Mouse (Mus musculus) liver, embryonic 12.5 days (tissue): ENCODE measurements at regions not wholly inside any gene's neighbourhood (a gene's known extent, or its start where the extent isn't known, plus 50 kb on each side); places are given as distances from the start of the nearest gene placed in this dataset.
"Not testable (repeated sequence)": the region's sequence is repeated elsewhere in the genome, so short reads cannot be mapped to it uniquely, and the experiment has no call there.

Experiments used
- ATAC-seq: fragments of 200-750 bp; cut with Nextera tagmentation; 2 replicates; pipeline ENCODE4 v1.8.0; 2017; ENCODE audit warnings: moderate number of reproducible peaks, mild to moderate bottlenecking, moderate library complexity
- H3K27ac ChIP-seq: fragments of 300-500 bp; sonication (generic); 2 replicates; pipeline ENCODE4 v1.5.1; 2016; ENCODE audit warnings: mild to moderate bottlenecking
- H3K27me3 ChIP-seq: fragments of 300-500 bp; sonication (generic); replicated peaks from 2 replicates; pipeline ENCODE4 v1.6.1; 2016; ENCODE audit warnings: mild to moderate bottlenecking, moderate library complexity
- H3K36me3 ChIP-seq: fragments of 300-500 bp; sonication (generic); 2 replicates; pipeline ENCODE4 v1.6.1; 2016; ENCODE audit warnings: mild to moderate bottlenecking, moderate library complexity
- H3K4me1 ChIP-seq: fragments of 300-500 bp; sonication (generic); 2 replicates; pipeline ENCODE4 v1.6.1; 2016
- H3K4me2 ChIP-seq: fragments of 300-500 bp; sonication (generic); 2 replicates; pipeline ENCODE4 v1.6.1; 2016; ENCODE audit warnings: mild to moderate bottlenecking, moderate library complexity
- H3K4me3 ChIP-seq: fragments of 300-500 bp; sonication (generic); 2 replicates; pipeline ENCODE4 v1.5.1; 2016; ENCODE audit warnings: mild to moderate bottlenecking, moderate library complexity
- H3K9ac ChIP-seq: fragments of 300-500 bp; sonication (generic); 2 replicates; pipeline ENCODE4 v1.6.1; 2016; ENCODE audit warnings: mild to moderate bottlenecking, moderate library complexity
- H3K9me3 ChIP-seq: fragments of 300-500 bp; sonication (generic); replicated peaks from 2 replicates; pipeline ENCODE4 v1.6.1; 2016; ENCODE audit warnings: mild to moderate bottlenecking, moderate library complexity
- WGBS: fragments of 180-500 bp; shearing (Covaris S2); methylation state at CpG from one replicate; pipeline ENCODE4 v1.1.7; 2016; ENCODE audit not compliant: insufficient replicate concordance; 5-methylcytosine and 5-hydroxymethylcytosine counted together

GRCm38 (mm10) chr2:166516261-166516660 lies 197.4 kb downstream of the Prex1 start:
- Histone ChIP-seq H3K4me2 (no peak overlapping the region), H3K9ac (no peak overlapping the region), H3K9me3 (no peaks in the 10 kb centered on the region), H3K36me3 (no peaks in the 10 kb centered on the region), H3K4me1 (no peaks in the 10 kb centered on the region), H3K27ac (no peak overlapping the region), H3K27me3 (peaks cover 15% of the 10 kb centered on the region; the same call in 1 of the 2 replicates), H3K4me3 (no peak overlapping the region)
- no peak for ATAC-seq
- 32% methylated on average over 1 of the region's 1 CpGs for WGBS

GRCm38 (mm10) chr2:166514664-166515063 lies 199.0 kb downstream of the Prex1 start:
- H3K4me1 ChIP-seq, result no peaks in the 10 kb centered on the region
- H3K4me3 ChIP-seq, result no peak overlapping the region
- H3K27me3 ChIP-seq, result peaks cover 15% of the 10 kb centered on the region; the same call in 1 of the 2 replicates
- no peaks in the 10 kb centered on the region for H3K9me3 ChIP-seq
- ATAC-seq, result no peak
- H3K9ac ChIP-seq, result no peak overlapping the region
- H3K27ac ChIP-seq, result no peak overlapping the region
- no peaks in the 10 kb centered on the region for H3K36me3 ChIP-seq
- H3K4me2 ChIP-seq, result no peak overlapping the region
- 44% methylated on average over 8 of the region's 8 CpGs for WGBS

- no peak for ATAC-seq
- no peak overlapping the region for H3K27ac ChIP-seq
- H3K9me3 ChIP-seq, result 0 out of 2 replicates have a peak, but pooled peaks cover 7% of the 10 kb centered on the region
- H3K27me3 ChIP-seq, result no peaks in the 10 kb centered on the region
- WGBS, result 66% methylated on average over 8 of the region's 8 CpGs
- H3K4me3 ChIP-seq, result no peak overlapping the region
- no peak overlapping the region for H3K9ac ChIP-seq
- no peaks in the 10 kb centered on the region for H3K4me1 ChIP-seq
- H3K36me3 ChIP-seq, result no peaks in the 10 kb centered on the region
- no peak overlapping the region for H3K4me2 ChIP-seq
Observed at GRCm38 (mm10) chr2:166512488-166512887, 201.1 kb downstream of the Prex1 start.

GRCm38 (mm10) chr2:166511477-166511876 lies 202.2 kb downstream of the Prex1 start:
- not testable (repeated sequence) for H3K4me3 ChIP-seq, H3K27ac ChIP-seq, H3K27me3 ChIP-seq, H3K9ac ChIP-seq, H3K9me3 ChIP-seq, H3K36me3 ChIP-seq, H3K4me2 ChIP-seq, ATAC-seq, H3K4me1 ChIP-seq
- 69% methylated on average over 3 of the region's 3 CpGs for WGBS

GRCm38 (mm10) chr2:166510776-166511175 lies 202.9 kb downstream of the Prex1 start:
- H3K9ac ChIP-seq, result no peak overlapping the region
- H3K27ac ChIP-seq, result no peak overlapping the region
- no peak overlapping the region for H3K4me3 ChIP-seq
- H3K27me3 ChIP-seq, result no peaks in the 10 kb centered on the region
- 0 out of 2 replicates have a peak, but pooled peaks cover 7% of the 10 kb centered on the region for H3K9me3 ChIP-seq
- no peaks in the 10 kb centered on the region for H3K4me1 ChIP-seq
- H3K4me2 ChIP-seq, result no peak overlapping the region
- ATAC-seq, result no peak
- no peaks in the 10 kb centered on the region for H3K36me3 ChIP-seq
- 64% methylated on average over 4 of the region's 4 CpGs for WGBS

- 80% methylated on average over 10 of the region's 10 CpGs for WGBS
- Histone ChIP-seq H3K9me3 (0 out of 2 replicates have a peak, but pooled peaks cover 7% of the 10 kb centered on the region), H3K4me2 (no peak overlapping the region), H3K36me3 (no peaks in the 10 kb centered on the region), H3K9ac (no peak overlapping the region), H3K4me1 (no peaks in the 10 kb centered on the region), H3K27ac (no peak overlapping the region), H3K4me3 (no peak overlapping the region), H3K27me3 (no peaks in the 10 kb centered on the region)
- ATAC-seq, result no peak
Observed at GRCm38 (mm10) chr2:166509591-166509990, 204.0 kb downstream of the Prex1 start.

- no peak overlapping the region for H3K4me2 ChIP-seq
- 66% methylated on average over 8 of the region's 8 CpGs for WGBS
- no peaks in the 10 kb centered on the region for H3K4me1 ChIP-seq
- no peaks in the 10 kb centered on the region for H3K27me3 ChIP-seq
- H3K4me3 ChIP-seq, result no peak overlapping the region
- ATAC-seq, result no peak
- H3K9ac ChIP-seq, result no peak overlapping the region
- no peak overlapping the region for H3K27ac ChIP-seq
- no peaks in the 10 kb centered on the region for H3K36me3 ChIP-seq
- H3K9me3 ChIP-seq, result 0 out of 2 replicates have a peak, but pooled peaks cover 7% of the 10 kb centered on the region
Observed at GRCm38 (mm10) chr2:166508656-166509420, 204.8 kb downstream of the Prex1 start.

- no peak for ATAC-seq
- no peak overlapping the region for H3K9ac ChIP-seq
- 50% methylated on average over 9 of the region's 9 CpGs for WGBS
Observed at GRCm38 (mm10) chr2:166505309-166505708, 208.3 kb downstream of the Prex1 start.

GRCm38 (mm10) chr2:166503666-166504065 lies 210.0 kb downstream of the Prex1 start:
- H3K27me3 ChIP-seq, result no peaks in the 10 kb centered on the region
- no peak for ATAC-seq
- H3K36me3 ChIP-seq, result no peaks in the 10 kb centered on the region
- H3K27ac ChIP-seq, result no peak overlapping the region
- H3K4me3 ChIP-seq, result no peak overlapping the region
- H3K4me2 ChIP-seq, result no peak overlapping the region
- H3K9ac ChIP-seq, result no peak overlapping the region
- WGBS, result 69% methylated on average over 6 of the region's 6 CpGs
- no peaks in the 10 kb centered on the region for H3K4me1 ChIP-seq
- H3K9me3 ChIP-seq, result 0 out of 2 replicates have a peak, but pooled peaks cover 6% of the 10 kb centered on the region

More at GRCm38 (mm10) chr2:166505309-166505708, 208.3 kb downstream of the Prex1 start:
- Histone ChIP-seq H3K27me3 (no peaks in the 10 kb centered on the region), H3K4me1 (no peaks in the 10 kb centered on the region), H3K4me3 (no peak overlapping the region), H3K27ac (no peak overlapping the region), H3K9me3 (0 out of 2 replicates have a peak, but pooled peaks cover 7% of the 10 kb centered on the region), H3K4me2 (no peak overlapping the region), H3K36me3 (no peaks in the 10 kb centered on the region)

- 0 out of 2 replicates have a peak, but pooled peaks cover 3% of the 10 kb centered on the region for H3K4me1 ChIP-seq
- H3K27me3 ChIP-seq, result no peaks in the 10 kb centered on the region
- no peak overlapping the region for H3K4me2 ChIP-seq
- WGBS, result 65% methylated on average over 12 of the region's 12 CpGs
- H3K27ac ChIP-seq, result no peak overlapping the region
- H3K9me3 ChIP-seq, result no peaks in the 10 kb centered on the region
- H3K4me3 ChIP-seq, result no peak overlapping the region
- no peaks in the 10 kb centered on the region for H3K36me3 ChIP-seq
- ATAC-seq, result no peak
- H3K9ac ChIP-seq, result no peak overlapping the region
Observed at GRCm38 (mm10) chr2:166492895-166493294, 220.7 kb downstream of the Prex1 start.

GRCm38 (mm10) chr2:166492421-166492820 lies 221.2 kb downstream of the Prex1 start:
- no peak overlapping the region for H3K27ac ChIP-seq
- H3K9me3 ChIP-seq, result no peaks in the 10 kb centered on the region
- no peak for ATAC-seq
- no peak overlapping the region for H3K9ac ChIP-seq
- H3K27me3 ChIP-seq, result no peaks in the 10 kb centered on the region
- no peak overlapping the region for H3K4me2 ChIP-seq
- no peak overlapping the region for H3K4me3 ChIP-seq
- no peaks in the 10 kb centered on the region for H3K36me3 ChIP-seq
- 66% methylated on average over 12 of the region's 12 CpGs for WGBS
- H3K4me1 ChIP-seq, result 0 out of 2 replicates have a peak, but pooled peaks cover 3% of the 10 kb centered on the region

- H3K36me3 ChIP-seq, result no peaks in the 10 kb centered on the region
- no peak overlapping the region for H3K4me2 ChIP-seq
- no peak for ATAC-seq
- H3K4me1 ChIP-seq, result 0 out of 2 replicates have a peak, but pooled peaks cover 3% of the 10 kb centered on the region
- H3K9me3 ChIP-seq, result no peaks in the 10 kb centered on the region
- WGBS, result 22% methylated on average over 6 of the region's 6 CpGs
- H3K4me3 ChIP-seq, result no peak overlapping the region
- no peak overlapping the region for H3K9ac ChIP-seq
- no peak overlapping the region for H3K27ac ChIP-seq
- no peaks in the 10 kb centered on the region for H3K27me3 ChIP-seq
Observed at GRCm38 (mm10) chr2:166491861-166492260, 221.8 kb downstream of the Prex1 start.
